19 mouse cellular contexts compared by ENCODE assay signal in the genomic region with DNA sequence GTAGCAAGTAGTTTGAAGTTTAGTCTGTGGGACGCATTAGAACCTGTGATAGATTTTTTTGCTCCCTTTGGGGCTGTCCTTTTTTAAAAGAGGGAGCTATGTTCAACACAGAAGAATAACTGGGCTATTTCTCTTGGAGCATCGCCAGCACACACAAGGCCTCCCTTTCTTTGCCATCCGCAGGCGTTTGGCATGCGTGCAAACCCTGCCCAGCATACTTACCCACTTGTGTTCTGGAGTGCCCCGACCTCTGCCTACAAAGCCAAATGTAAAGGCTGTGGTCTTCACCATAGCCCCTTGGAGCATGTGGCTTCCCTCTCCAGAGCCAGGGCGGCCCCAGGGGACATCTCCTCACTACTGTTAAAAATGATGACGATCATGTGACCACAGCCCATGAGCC. TPM values are rescaled to one million over a fixed set of nuclear protein-coding genes. Genes with fewer than 3 reads are reported as not detected.
DNase-seq lines count a peak whose midpoint lies in the region; ATAC-seq and TF ChIP-seq lines count a peak whose summit lies in the region.
"Had no signal": no experiment of that assay in that cellular context is flagged by ENCODE, and none has a peak within 500 bp of the region (broad histone marks: within the 10 kb centered on the region; RNA-seq: fewer than 3 reads in every experiment).

No protein-coding gene starts in this region.

- no peak overlapping the region for H3K27ac ChIP-seq in forebrain, embryonic 14.5 days (ENCODE audit: low read depth, low read length)
- H3K27ac ChIP-seq in forebrain, embryonic 10.5 days: no peak overlapping the region
- H3K27ac ChIP-seq in lung, embryonic 14.5 days (ENCODE audit: low read depth): peak overlapping the region; percentile 52; the same call in 1 of the 2 replicates
- peak overlapping the region; percentile 91; the same call in 1 of the 2 replicates for H3K27ac ChIP-seq in embryonic facial prominence, embryonic 10.5 days (replicated peaks)
- H3K27ac ChIP-seq in limb, embryonic 12.5 days: peak overlapping the region; percentile 8
- H3K27ac ChIP-seq: hindbrain, embryonic 14.5 days; liver, embryonic 12.5 days had no signal

- no peak overlapping the region for H3K4me2 ChIP-seq in forebrain, embryonic 14.5 days (ENCODE audit: low read length)
- H3K4me2 ChIP-seq in lung, embryonic 14.5 days: no peak overlapping the region
- no peak overlapping the region for H3K4me2 ChIP-seq in limb, embryonic 12.5 days
- H3K4me2 ChIP-seq: hindbrain, embryonic 14.5 days; liver, embryonic 12.5 days had no signal

- no peak overlapping the region for H3K9ac ChIP-seq in forebrain, embryonic 14.5 days (ENCODE audit: low read length)
- no peak overlapping the region for H3K9ac ChIP-seq in lung, embryonic 14.5 days
- H3K9ac ChIP-seq in limb, embryonic 12.5 days (replicated peaks): no peak overlapping the region
- H3K9ac ChIP-seq: hindbrain, embryonic 14.5 days; liver, embryonic 12.5 days had no signal

- WGBS in forebrain, embryonic 14.5 days: 65% methylated on average over 8 of the region's 8 CpGs
- WGBS in forebrain, embryonic 10.5 days: 93% methylated on average over 8 of the region's 8 CpGs
- 57% methylated on average over 8 of the region's 8 CpGs for WGBS in lung, embryonic 14.5 days
- WGBS in embryonic facial prominence, embryonic 10.5 days: 90% methylated on average over 8 of the region's 8 CpGs
- WGBS in limb, embryonic 12.5 days: 88% methylated on average over 8 of the region's 8 CpGs

- DNase-seq in forebrain, embryonic 14.5 days (ENCODE audit: low spot score): peak; percentile 50
- no peak for DNase-seq in forebrain, embryonic 10.5 days (ENCODE audit: extremely low spot score, low spot score)
- DNase-seq in lung, embryonic 14.5 days: peak; percentile 62
- DNase-seq in lung, postnatal 36 days: no peak
- DNase-seq in embryonic facial prominence, embryonic 10.5 days (ENCODE audit: low spot score): no peak
- no peak for DNase-seq in embryo, embryonic 9.5 days (ENCODE audit: extremely low spot score)
- DNase-seq: adrenal gland, adult 2 months; gastrocnemius, postnatal 10 days; heart, postnatal 10 days; kidney, adult 8-10 months; right cerebral cortex, postnatal 25 days; thymus, postnatal 36 days had no signal

- H3K36me3 ChIP-seq in forebrain, embryonic 14.5 days (ENCODE audit: control insufficient read depth, insufficient read depth, low read length): no peaks in the 10 kb centered on the region
- H3K36me3 ChIP-seq in forebrain, embryonic 10.5 days (replicated peaks): no peaks in the 10 kb centered on the region; the same call in 1 of the 2 replicates
- peaks cover 9% of the 10 kb centered on the region for H3K36me3 ChIP-seq in lung, embryonic 14.5 days (ENCODE audit: insufficient read depth)
- peaks cover 31% of the 10 kb centered on the region for H3K36me3 ChIP-seq in embryonic facial prominence, embryonic 10.5 days (replicated peaks)
- no peaks in the 10 kb centered on the region for H3K36me3 ChIP-seq in limb, embryonic 12.5 days
- H3K36me3 ChIP-seq: liver, embryonic 12.5 days had no signal

- H3K9me3 ChIP-seq in forebrain, embryonic 14.5 days (replicated peaks; ENCODE audit: control insufficient read depth, low read length): no peaks in the 10 kb centered on the region
- H3K9me3 ChIP-seq in forebrain, embryonic 10.5 days: no peaks in the 10 kb centered on the region
- no peaks in the 10 kb centered on the region for H3K9me3 ChIP-seq in lung, embryonic 14.5 days (ENCODE audit: low read depth, low read length)
- no peaks in the 10 kb centered on the region for H3K9me3 ChIP-seq in embryonic facial prominence, embryonic 10.5 days
- no peaks in the 10 kb centered on the region for H3K9me3 ChIP-seq in limb, embryonic 12.5 days
- H3K9me3 ChIP-seq: liver, embryonic 12.5 days had no signal

- H3K4me3 ChIP-seq in forebrain, embryonic 14.5 days (ENCODE audit: low read depth, low read length): no peak overlapping the region
- no peak overlapping the region for H3K4me3 ChIP-seq in forebrain, embryonic 10.5 days
- H3K4me3 ChIP-seq in lung, embryonic 14.5 days (ENCODE audit: low read depth, low read length): no peak overlapping the region
- no peak overlapping the region for H3K4me3 ChIP-seq in embryonic facial prominence, embryonic 10.5 days
- no peak overlapping the region for H3K4me3 ChIP-seq in limb, embryonic 12.5 days (replicated peaks)
- H3K4me3 ChIP-seq: liver, embryonic 12.5 days had no signal

- H3K27me3 ChIP-seq in forebrain, embryonic 14.5 days (replicated peaks; ENCODE audit: control insufficient read depth, insufficient read depth, low read length): no peaks in the 10 kb centered on the region
- H3K27me3 ChIP-seq in forebrain, embryonic 10.5 days (ENCODE audit: poor library complexity, severe bottlenecking): no peaks in the 10 kb centered on the region
- no peaks in the 10 kb centered on the region for H3K27me3 ChIP-seq in lung, embryonic 14.5 days (ENCODE audit: insufficient read depth, low read length)
- no peaks in the 10 kb centered on the region for H3K27me3 ChIP-seq in embryonic facial prominence, embryonic 10.5 days (replicated peaks; ENCODE audit: low read depth, poor library complexity, severe bottlenecking)
- no peaks in the 10 kb centered on the region for H3K27me3 ChIP-seq in limb, embryonic 12.5 days
- H3K27me3 ChIP-seq: liver, embryonic 12.5 days had no signal

- ATAC-seq in forebrain, embryonic 14.5 days: no peak
- no peak for ATAC-seq in lung, embryonic 14.5 days (ENCODE audit: insufficient read depth)
- no peak for ATAC-seq in limb, embryonic 12.5 days (ENCODE audit: insufficient number of reproducible peaks, insufficient read depth, low FRiP score, low TSS enrichment, low read depth)
- ATAC-seq: liver, embryonic 12.5 days; midbrain, embryonic 16.5 days had no signal

- H3K4me1 ChIP-seq in forebrain, embryonic 14.5 days (ENCODE audit: control insufficient read depth, insufficient read depth, low read length): 0 out of 2 replicates have a peak, but pooled peaks cover 5% of the 10 kb centered on the region
- H3K4me1 ChIP-seq in forebrain, embryonic 10.5 days: peaks cover 37% of the 10 kb centered on the region
- peaks cover 26% of the 10 kb centered on the region for H3K4me1 ChIP-seq in lung, embryonic 14.5 days (ENCODE audit: insufficient read depth)
- peaks cover 51% of the 10 kb centered on the region for H3K4me1 ChIP-seq in embryonic facial prominence, embryonic 10.5 days
- peaks cover 61% of the 10 kb centered on the region for H3K4me1 ChIP-seq in limb, embryonic 12.5 days (replicated peaks)
- H3K4me1 ChIP-seq: liver, embryonic 12.5 days had no signal

- TF ChIP-seq CTCF in lung, embryonic 14.5 days (IDR thresholded peaks at IDR 0.05; ENCODE audit: low read depth): no peak

RNA-seq across cellular contexts. Expression of a gene that starts 16.5 kb away (rescaled TPM):
- polyA plus RNA-seq in forebrain, embryonic 14.5 days (2014; fragmentation: Nextera tagmentation; extraction: Ambion mirVana): 0.30 and 0.36 TPM in 2 replicates
- polyA plus RNA-seq in forebrain, embryonic 10.5 days (2016; fragmentation: Nextera tagmentation; extraction: Ambion mirVana): 1.4 and 1.6 TPM in 2 replicates
- 5.9 and 6.7 TPM in 2 replicates for polyA plus RNA-seq in lung, embryonic 14.5 days (2014; fragmentation: Nextera tagmentation; extraction: Ambion mirVana)
- 2.1 and 2.5 TPM in 2 replicates for polyA plus RNA-seq in embryonic facial prominence, embryonic 10.5 days (2016; fragmentation: Nextera tagmentation; extraction: Ambion mirVana)
- 2.0 and 2.3 TPM in 2 replicates for polyA plus RNA-seq in limb, embryonic 12.5 days (2016; fragmentation: Nextera tagmentation; extraction: Ambion mirVana)
- polyA plus RNA-seq: C2C12 had no signal

RNA-seq across cellular contexts. Expression of a gene that starts 22.8 kb away (rescaled TPM):
- not detected in 2 replicates for polyA plus RNA-seq in forebrain, embryonic 14.5 days (2014; fragmentation: Nextera tagmentation; extraction: Ambion mirVana)
- not detected in 2 replicates for polyA plus RNA-seq in forebrain, embryonic 10.5 days (2016; fragmentation: Nextera tagmentation; extraction: Ambion mirVana)
- polyA plus RNA-seq in lung, embryonic 14.5 days (2014; fragmentation: Nextera tagmentation; extraction: Ambion mirVana): not detected in 2 replicates
- polyA plus RNA-seq in embryonic facial prominence, embryonic 10.5 days (2016; fragmentation: Nextera tagmentation; extraction: Ambion mirVana): not detected in 2 replicates
- polyA plus RNA-seq in limb, embryonic 12.5 days (2016; fragmentation: Nextera tagmentation; extraction: Ambion mirVana): not detected in 2 replicates
- polyA plus RNA-seq: adrenal gland, adult 2 months; C2C12; hindbrain, embryonic 14.5 days; liver, embryonic 12.5 days; midbrain, embryonic 16.5 days; neural tube, embryonic 11.5 days; testis, adult 2 months had no signal

Comparison
In these comparisons a context has a peak if more than half of its experiments do, and no peak if none do; other contexts are left out.
1. DNase-seq: peak in forebrain, embryonic 14.5 days (single experiment) and lung, embryonic 14.5 days (single experiment); none in forebrain, embryonic 10.5 days (single experiment), lung, postnatal 36 days (single experiment), embryonic facial prominence, embryonic 10.5 days (single experiment) and embryo, embryonic 9.5 days (single experiment).
2. H3K27ac ChIP-seq: peak in lung, embryonic 14.5 days (single experiment), embryonic facial prominence, embryonic 10.5 days (single experiment) and limb, embryonic 12.5 days (single experiment); none in forebrain, embryonic 14.5 days (single experiment) and forebrain, embryonic 10.5 days (single experiment).